Mouse (Mus musculus) kidney, embryonic 16.5 days (tissue): ENCODE measurements around the gene Klf9. TPM values are rescaled to one million over a fixed set of nuclear protein-coding genes. Genes with fewer than 3 reads are reported as not detected.
A peak's percentile ranks its signal among the peaks of the same experiment; 100 is the strongest.

Experiments used
- ATAC-seq: fragments of 200-750 bp; cut with Nextera tagmentation; 2 replicates; pipeline ENCODE4 v1.8.0; 2017; ENCODE audit warnings: moderate TSS enrichment; ENCODE audit not compliant: low FRiP score, low TSS enrichment
- H3K27ac ChIP-seq: fragments of 300-500 bp; sonication (generic); 2 replicates; pipeline ENCODE4 v1.5.1; 2014; ENCODE audit warnings: low read length
- H3K27me3 ChIP-seq: fragments of 300-500 bp; sonication (generic); 2 replicates; pipeline ENCODE4 v1.6.1; 2014; ENCODE audit warnings: low read length, control low read depth, mixed read lengths; ENCODE audit not compliant: insufficient read depth
- H3K36me3 ChIP-seq: fragments of 300-500 bp; sonication (generic); 2 replicates; pipeline ENCODE4 v1.6.1; 2014; ENCODE audit warnings: low read length, control low read depth, mixed read lengths; ENCODE audit not compliant: insufficient read depth
- H3K4me1 ChIP-seq: fragments of 300-500 bp; sonication (generic); 2 replicates; pipeline ENCODE4 v1.6.1; 2014; ENCODE audit warnings: low read length, control low read depth, mixed read lengths; ENCODE audit not compliant: insufficient read depth
- H3K4me2 ChIP-seq: fragments of 300-500 bp; sonication (generic); replicated peaks from 2 replicates; pipeline ENCODE4 v1.6.1; 2014; ENCODE audit warnings: low read depth, low read length
- H3K4me3 ChIP-seq: fragments of 300-500 bp; sonication (generic); 2 replicates; pipeline ENCODE4 v1.5.1; 2014; ENCODE audit warnings: mild to moderate bottlenecking, low read length
- H3K9ac ChIP-seq: fragments of 300-500 bp; sonication (generic); replicated peaks from 2 replicates; pipeline ENCODE4 v1.6.1; 2014; ENCODE audit warnings: low read length
- H3K9me3 ChIP-seq: fragments of 300-500 bp; sonication (generic); 2 replicates; pipeline ENCODE4 v1.6.1; 2016; ENCODE audit warnings: low read length, control low read depth
- WGBS: fragments of 180-500 bp; shearing (Covaris S2); extraction: QIAGEN DNeasy Blood & Tissue Kit; methylation state at CpG from one replicate; pipeline ENCODE4 v1.1.7; 2014; 5-methylcytosine and 5-hydroxymethylcytosine counted together
- polyA plus RNA-seq: library from polyadenylated mRNA; unstranded; fragments of >200 nt; fragmentation: Nextera tagmentation; extraction: Ambion mirVana; gene quantifications from 2 replicates; pipeline ENCODE4 v1.2.1, GENCODE M21; 2015

The Klf9 gene
- polyA plus RNA-seq, 1 experiment from 2014 or later, result 6.5 TPM

GRCm38 (mm10) chr19:23159780-23160395, 18.9 kb downstream of the Klf9 start:
- H3K36me3 ChIP-seq, result no peaks in the 10 kb centered on the region
- no peak overlapping the region for H3K4me2 ChIP-seq
- H3K27ac ChIP-seq, result no peak overlapping the region
- WGBS, result 48% methylated on average over 10 of the region's 10 CpGs
- no peak overlapping the region for H3K4me3 ChIP-seq
- 0 out of 2 replicates have a peak, but pooled peaks have one; percentile 42 for ATAC-seq
- H3K4me1 ChIP-seq, result no peaks in the 10 kb centered on the region
- no peaks in the 10 kb centered on the region for H3K27me3 ChIP-seq
- H3K9ac ChIP-seq, result no peak overlapping the region
- H3K9me3 ChIP-seq, result no peaks in the 10 kb centered on the region

GRCm38 (mm10) chr19:23162387-23162809, 21.4 kb downstream of the Klf9 start:
- ATAC-seq, result peak; percentile 39; the same call in 1 of the 2 replicates
- no peak overlapping the region for H3K4me3 ChIP-seq
- H3K27ac ChIP-seq, result no peak overlapping the region
- H3K9ac ChIP-seq, result no peak overlapping the region
- no peaks in the 10 kb centered on the region for H3K27me3 ChIP-seq
- no peaks in the 10 kb centered on the region for H3K36me3 ChIP-seq
- H3K4me1 ChIP-seq, result no peaks in the 10 kb centered on the region
- WGBS, result 27% methylated on average over 8 of the region's 8 CpGs
- H3K4me2 ChIP-seq, result no peak overlapping the region
- no peaks in the 10 kb centered on the region for H3K9me3 ChIP-seq

GRCm38 (mm10) chr19:23162877-23163276, 21.9 kb downstream of the Klf9 start:
- Histone ChIP-seq H3K27me3 (no peaks in the 10 kb centered on the region), H3K36me3 (no peaks in the 10 kb centered on the region), H3K9ac (no peak overlapping the region), H3K4me3 (no peak overlapping the region), H3K9me3 (no peaks in the 10 kb centered on the region), H3K4me2 (no peak overlapping the region), H3K4me1 (no peaks in the 10 kb centered on the region), H3K27ac (no peak overlapping the region)
- WGBS, result 75% methylated on average over 6 of the region's 6 CpGs
- ATAC-seq, result peak; percentile 61; the same call in 1 of the 2 replicates

- H3K27me3 ChIP-seq, result no peaks in the 10 kb centered on the region
- no peak overlapping the region for H3K4me3 ChIP-seq
- no peak overlapping the region for H3K9ac ChIP-seq
- H3K36me3 ChIP-seq, result no peaks in the 10 kb centered on the region
- WGBS, result 50% methylated on average over 3 of the region's 3 CpGs
- no peaks in the 10 kb centered on the region for H3K4me1 ChIP-seq
- ATAC-seq, result no peak
- no peak overlapping the region for H3K27ac ChIP-seq
- H3K9me3 ChIP-seq, result no peaks in the 10 kb centered on the region
- no peak overlapping the region for H3K4me2 ChIP-seq
Observed at GRCm38 (mm10) chr19:23163361-23163760, 22.3 kb downstream of the Klf9 start.

- Histone ChIP-seq H3K9me3 (no peaks in the 10 kb centered on the region), H3K9ac (no peak overlapping the region), H3K4me3 (no peak overlapping the region), H3K36me3 (no peaks in the 10 kb centered on the region), H3K27me3 (no peaks in the 10 kb centered on the region), H3K4me2 (no peak overlapping the region), H3K27ac (no peak overlapping the region), H3K4me1 (no peaks in the 10 kb centered on the region)
- no peak for ATAC-seq
- 89% methylated on average over 13 of the region's 16 CpGs for WGBS
Observed at GRCm38 (mm10) chr19:23164651-23165240, 23.7 kb downstream of the Klf9 start.

- no peak overlapping the region for H3K27ac ChIP-seq
Observed at GRCm38 (mm10) chr19:23166550-23167284, 25.7 kb downstream of the Klf9 start.

GRCm38 (mm10) chr19:23168899-23169658, 28.1 kb downstream of the Klf9 start:
- Histone ChIP-seq H3K4me1 (no peaks in the 10 kb centered on the region), H3K36me3 (no peaks in the 10 kb centered on the region), H3K4me3 (no peak overlapping the region), H3K4me2 (no peak overlapping the region), H3K9me3 (no peaks in the 10 kb centered on the region), H3K27ac (no peak overlapping the region), H3K27me3 (no peaks in the 10 kb centered on the region), H3K9ac (no peak overlapping the region)
- ATAC-seq, result no peak
- WGBS, result 71% methylated on average over 5 of the region's 5 CpGs

More at GRCm38 (mm10) chr19:23166550-23167284, 25.7 kb downstream of the Klf9 start:
- H3K36me3 ChIP-seq, result no peaks in the 10 kb centered on the region
- no peak for ATAC-seq
- H3K9me3 ChIP-seq, result no peaks in the 10 kb centered on the region
- H3K4me1 ChIP-seq, result no peaks in the 10 kb centered on the region
- H3K4me3 ChIP-seq, result no peak overlapping the region
- H3K4me2 ChIP-seq, result no peak overlapping the region
- no peaks in the 10 kb centered on the region for H3K27me3 ChIP-seq
- 80% methylated on average over 11 of the region's 11 CpGs for WGBS
- H3K9ac ChIP-seq, result no peak overlapping the region

GRCm38 (mm10) chr19:23169659-23170050, 28.6 kb downstream of the Klf9 start:
- Histone ChIP-seq H3K27ac (no peak overlapping the region), H3K9ac (no peak overlapping the region), H3K27me3 (no peaks in the 10 kb centered on the region), H3K4me1 (no peaks in the 10 kb centered on the region), H3K36me3 (no peaks in the 10 kb centered on the region), H3K9me3 (no peaks in the 10 kb centered on the region), H3K4me3 (no peak overlapping the region), H3K4me2 (no peak overlapping the region)
- no peak for ATAC-seq
- 89% methylated on average over 2 of the region's 2 CpGs for WGBS

GRCm38 (mm10) chr19:23170476-23170875, 29.4 kb downstream of the Klf9 start:
- Histone ChIP-seq H3K9ac (no peak overlapping the region), H3K36me3 (no peaks in the 10 kb centered on the region), H3K4me1 (no peaks in the 10 kb centered on the region), H3K27me3 (no peaks in the 10 kb centered on the region), H3K27ac (no peak overlapping the region), H3K4me3 (no peak overlapping the region), H3K4me2 (no peak overlapping the region), H3K9me3 (no peaks in the 10 kb centered on the region)
- no peak for ATAC-seq
- WGBS, result 90% methylated on average over 5 of the region's 5 CpGs
